Mouse (Mus musculus) ES-E14 (cell line): ENCODE data around the gene Pdx1.

ENCODE experiments used
- MAFK ChIP-seq: IDR thresholded peaks from 2 replicates; pipeline ENCODE4 v1.6.1; 2014; ENCODE audit warnings: mild to moderate bottlenecking, low read depth, low read length, inconsistent platforms; ENCODE audit not compliant: insufficient read depth
- ZNF384 ChIP-seq: IDR thresholded peaks from 2 replicates; pipeline ENCODE4 v1.6.1; 2012; ENCODE audit warnings: low read depth, low read length, inconsistent platforms

- TF ChIP-seq ZNF384 (no peak), MAFK (no peak)
These were observed 38.7 kb downstream of the Pdx1 start for GRCm38 (mm10) chr5:147308451-147308850.
